Mouse (Mus musculus) heart, adult 2 months (tissue): ENCODE measurements around the gene Psma7. TPM values are rescaled to one million over a fixed set of nuclear protein-coding genes. Genes with fewer than 3 reads are reported as not detected.

ENCODE experiments used
- DNase-seq, 2 experiments: peaks; one replicate each; pipeline ENCODE4 v3.0.0; 2021
- H3K27ac ChIP-seq: fragments of 200-600 bp; 2 replicates; pipeline ENCODE4 v1.8.1; 2022
- H3K27me3 ChIP-seq: fragments of 200-500 bp; 2 replicates; pipeline ENCODE4 v1.6.1; 2012; ENCODE audit warnings: mild to moderate bottlenecking, low read length, inconsistent platforms, mixed read lengths; ENCODE audit not compliant: control insufficient read depth, insufficient read depth
- H3K36me3 ChIP-seq: fragments of 200-500 bp; 2 replicates; pipeline ENCODE4 v1.6.1; 2012; ENCODE audit warnings: low read length, inconsistent platforms; ENCODE audit not compliant: control insufficient read depth, insufficient read depth
- H3K4me1 ChIP-seq: fragments of 200-500 bp; 2 replicates; pipeline ENCODE4 v1.6.1; 2011; ENCODE audit warnings: low read length; ENCODE audit not compliant: control insufficient read depth, insufficient read depth
- H3K4me3 ChIP-seq: fragments of 200-600 bp; 2 replicates; pipeline ENCODE4 v1.8.1; 2022
- H3K79me2 ChIP-seq: fragments of 200-500 bp; replicated peaks from 2 replicates; pipeline ENCODE4 v1.6.1; 2012; ENCODE audit warnings: mild to moderate bottlenecking, inconsistent platforms, low read length, moderate library complexity, mixed read lengths; ENCODE audit not compliant: control insufficient read depth, insufficient read depth
- H3K9ac ChIP-seq: fragments of 200-500 bp; 2 replicates; pipeline ENCODE4 v1.6.1; 2012; ENCODE audit warnings: low read depth, mild to moderate bottlenecking, control low read depth, inconsistent platforms, low read length, mixed read lengths
- CTCF ChIP-seq: fragments of 200-600 bp; IDR thresholded peaks from 2 replicates; pipeline ENCODE4 v1.8.1; 2022; ENCODE audit warnings: antibody characterized with exemption, mild to moderate bottlenecking, moderate library complexity
- EP300 ChIP-seq: fragments of 200-500 bp; IDR thresholded peaks from 2 replicates; pipeline ENCODE4 v1.6.1; 2011; ENCODE audit warnings: low read depth, low read length, control low read depth; ENCODE audit not compliant: insufficient read depth
- POLR2A ChIP-seq: fragments of 200-500 bp; IDR thresholded peaks from 2 replicates; pipeline ENCODE4 v1.6.1; 2011; ENCODE audit warnings: mild to moderate bottlenecking, low read depth, low read length, control low read depth; ENCODE audit not compliant: insufficient read depth
- WGBS: fragments of 180-500 bp; shearing (Covaris S2); methylation state at CpG from one replicate; pipeline ENCODE4 v1.1.7; 2018; 5-methylcytosine and 5-hydroxymethylcytosine counted together
- intact Hi-C: fragments of 180-260 bp; cut with DNase I; formaldehyde crosslinking; loops from one replicate; pipeline ENCODE4 v1.15.1; 2025
- polyA plus RNA-seq: library from polyadenylated mRNA; depleted of rRNA; stranded (reverse); fragments of >200 nt; gene quantifications from 2 replicates; pipeline ENCODE4 v1.2.3, GENCODE M21; 2012
- total RNA-seq, 2 experiments: library from RNA; stranded (reverse); gene quantifications; 2 replicates each; pipeline ENCODE4 v1.2.3; 2021

The Psma7 gene
- total and polyA plus RNA-seq, 3 experiments = 134 to 162 (median 140) TPM

DNA sequence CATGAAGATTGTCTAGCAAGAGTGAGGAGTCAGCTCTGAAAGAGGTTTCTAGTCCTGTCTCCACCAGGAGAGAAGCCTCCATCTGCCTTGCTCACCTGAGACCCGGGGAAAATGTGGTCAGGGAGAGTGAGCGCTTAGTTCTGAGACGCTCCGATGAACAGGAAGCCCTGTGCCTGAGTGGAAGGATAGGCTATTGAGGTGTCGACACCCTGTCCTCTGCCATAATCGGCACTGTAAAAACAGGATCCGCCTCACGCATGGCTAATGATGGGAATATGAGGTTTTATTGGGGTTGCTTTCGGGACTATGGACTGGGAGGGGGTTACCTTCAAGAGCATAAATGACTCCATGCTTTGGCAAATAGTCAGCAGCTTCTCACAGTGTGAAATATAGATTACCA is 23.7 kb downstream of the Psma7 start:
- WGBS = 73% methylated on average over 9 of the region's 9 CpGs
- Histone ChIP-seq H3K36me3 (no peaks in the 10 kb centered on the region), H3K27me3 (no peaks in the 10 kb centered on the region), H3K27ac (no peak overlapping the region), H3K9ac (no peak overlapping the region), H3K4me1 (peaks cover 1% of the 10 kb centered on the region), H3K4me3 (no peak overlapping the region), H3K79me2 (no peaks in the 10 kb centered on the region)
- TF ChIP-seq EP300 = no peak
- no peak for TF ChIP-seq POLR2A
- intact Hi-C loops = no loop called here
- peak in 1 of 2 experiments; percentile 7 for DNase-seq

DNA sequence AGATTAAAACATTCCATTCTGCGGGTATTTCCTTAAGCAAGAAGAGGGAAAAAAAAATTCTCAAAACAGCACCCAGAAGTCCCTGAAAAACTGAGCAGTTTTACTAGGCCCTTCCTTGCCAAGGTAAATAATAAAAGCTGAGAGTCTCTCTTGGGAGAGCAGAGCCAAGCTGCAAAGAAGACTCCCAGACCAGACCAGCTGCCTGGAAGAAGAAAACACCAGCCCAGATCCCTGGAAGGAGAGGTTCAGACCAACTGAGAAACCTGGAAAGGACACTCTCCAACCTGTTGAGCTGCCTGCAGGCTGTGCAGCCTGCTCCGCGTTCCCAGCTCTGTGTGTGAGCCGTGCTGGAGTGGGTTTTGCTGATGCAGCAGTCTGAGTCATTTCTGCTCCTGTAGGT is 24.6 kb downstream of the Psma7 start:
- intact Hi-C loops = no loop called here
- peak in 1 of 2 experiments; percentile 17 for DNase-seq
- H3K36me3 ChIP-seq = no peaks in the 10 kb centered on the region
- no peak overlapping the region for H3K27ac ChIP-seq
- no peak overlapping the region for H3K9ac ChIP-seq
- peaks cover 1% of the 10 kb centered on the region for H3K4me1 ChIP-seq
- H3K27me3 ChIP-seq = no peaks in the 10 kb centered on the region
- no peaks in the 10 kb centered on the region for H3K79me2 ChIP-seq
- no peak for TF ChIP-seq POLR2A
- no peak for TF ChIP-seq CTCF
- no peak for TF ChIP-seq EP300
- no peak overlapping the region for H3K4me3 ChIP-seq
- WGBS = 53% methylated on average over 4 of the region's 4 CpGs

- H3K36me3 ChIP-seq = no peaks in the 10 kb centered on the region
- TF ChIP-seq POLR2A (no peak), EP300 (no peak), CTCF (no peak)
- intact Hi-C loops = no loop called here
- no peak for DNase-seq
- no peaks in the 10 kb centered on the region; the same call in 1 of the 2 replicates for H3K4me1 ChIP-seq
- H3K9ac ChIP-seq = no peak overlapping the region
- no peak overlapping the region for H3K27ac ChIP-seq
- H3K4me3 ChIP-seq = no peak overlapping the region
- 86% methylated on average over 7 of the region's 7 CpGs for WGBS
- no peaks in the 10 kb centered on the region for H3K27me3 ChIP-seq
- no peaks in the 10 kb centered on the region for H3K79me2 ChIP-seq
These were observed 28.5 kb downstream of the Psma7 start for GRCm38 (mm10) chr2:180013686-180014085.

DNA sequence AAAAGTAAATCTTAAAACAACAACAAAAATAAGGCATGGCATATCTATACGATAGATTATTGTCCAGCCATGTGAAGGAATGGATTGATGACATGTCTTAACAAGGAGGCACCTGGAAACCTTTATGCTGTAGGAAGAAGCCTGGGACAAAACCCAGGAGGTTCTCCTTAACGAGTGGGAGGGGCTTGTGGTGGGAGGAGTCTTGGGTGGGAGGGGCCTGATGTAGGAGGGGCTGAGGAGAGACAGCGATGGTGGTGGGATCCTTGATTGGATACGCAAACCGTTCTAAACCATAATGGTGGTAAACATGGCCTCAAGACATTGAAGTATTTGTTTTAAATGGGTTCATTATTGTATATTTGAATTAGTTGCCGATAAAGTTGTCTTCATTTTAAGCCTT is 30.9 kb downstream of the Psma7 start:
- H3K79me2 ChIP-seq = no peaks in the 10 kb centered on the region
- TF ChIP-seq EP300 = no peak
- TF ChIP-seq CTCF = no peak
- no peak overlapping the region for H3K9ac ChIP-seq
- H3K4me1 ChIP-seq = no peaks in the 10 kb centered on the region
- intact Hi-C loops = no loop called here
- no peaks in the 10 kb centered on the region for H3K27me3 ChIP-seq
- no peaks in the 10 kb centered on the region for H3K36me3 ChIP-seq
- no peak for DNase-seq
- H3K27ac ChIP-seq = no peak overlapping the region
- H3K4me3 ChIP-seq = no peak overlapping the region
- 85% methylated on average over 6 of the region's 6 CpGs for WGBS

DNA sequence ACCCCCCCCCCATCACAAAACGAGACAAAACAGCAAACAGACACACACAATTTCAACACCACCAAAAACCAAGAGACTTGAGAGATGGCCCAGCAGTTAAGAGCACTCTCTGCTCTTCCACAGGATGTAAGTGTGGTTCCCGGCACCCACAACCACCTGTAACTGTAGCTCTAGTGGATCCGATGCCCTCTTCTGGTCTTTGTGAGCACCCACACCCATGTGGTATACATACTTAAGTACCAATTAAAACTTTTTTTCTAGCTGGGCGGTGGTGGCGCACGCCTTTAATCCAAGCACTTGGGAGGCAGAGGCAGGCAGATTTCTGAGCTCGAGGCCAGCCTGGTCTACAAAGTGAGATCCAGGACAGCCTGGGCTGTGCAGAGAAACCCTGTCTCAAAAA is 31.5 kb downstream of the Psma7 start:
- no peak for DNase-seq
- H3K79me2 ChIP-seq = no peaks in the 10 kb centered on the region
- intact Hi-C loops = no loop called here
- H3K27ac ChIP-seq = no peak overlapping the region
- no peaks in the 10 kb centered on the region for H3K4me1 ChIP-seq
- no peak overlapping the region for H3K4me3 ChIP-seq
- no peaks in the 10 kb centered on the region for H3K36me3 ChIP-seq
- H3K9ac ChIP-seq = no peak overlapping the region
- WGBS = 94% methylated on average over 7 of the region's 7 CpGs
- no peaks in the 10 kb centered on the region for H3K27me3 ChIP-seq
- TF ChIP-seq POLR2A (no peak), EP300 (no peak), CTCF (no peak)

- Histone ChIP-seq H3K4me1 (no peaks in the 10 kb centered on the region), H3K36me3 (no peaks in the 10 kb centered on the region), H3K27ac (no peak overlapping the region), H3K27me3 (no peaks in the 10 kb centered on the region), H3K9ac (no peak overlapping the region), H3K4me3 (no peak overlapping the region), H3K79me2 (no peaks in the 10 kb centered on the region)
- intact Hi-C loops = no loop called here
- WGBS = 36% methylated on average over 9 of the region's 9 CpGs
- TF ChIP-seq CTCF = no peak
- TF ChIP-seq POLR2A = no peak
- no peak for TF ChIP-seq EP300
- no peak for DNase-seq
These were observed 35.7 kb downstream of the Psma7 start for GRCm38 (mm10) chr2:180006352-180007017.
